Mouse (Mus musculus): Measurements from ENCODE around the gene Eif2b1. TPM values are rescaled to one million over a fixed set of nuclear protein-coding genes. Genes with fewer than 3 reads are reported as not detected.

Gene Eif2b1
- polyA plus RNA-seq (2014; fragmentation: Illumina TruSeq; extraction: RNeasy Lipid Tissue Mini Kit (QIAGEN cat#74804); ENCODE audit: low read depth, low replicate concordance): 30.1 TPM

DNA sequence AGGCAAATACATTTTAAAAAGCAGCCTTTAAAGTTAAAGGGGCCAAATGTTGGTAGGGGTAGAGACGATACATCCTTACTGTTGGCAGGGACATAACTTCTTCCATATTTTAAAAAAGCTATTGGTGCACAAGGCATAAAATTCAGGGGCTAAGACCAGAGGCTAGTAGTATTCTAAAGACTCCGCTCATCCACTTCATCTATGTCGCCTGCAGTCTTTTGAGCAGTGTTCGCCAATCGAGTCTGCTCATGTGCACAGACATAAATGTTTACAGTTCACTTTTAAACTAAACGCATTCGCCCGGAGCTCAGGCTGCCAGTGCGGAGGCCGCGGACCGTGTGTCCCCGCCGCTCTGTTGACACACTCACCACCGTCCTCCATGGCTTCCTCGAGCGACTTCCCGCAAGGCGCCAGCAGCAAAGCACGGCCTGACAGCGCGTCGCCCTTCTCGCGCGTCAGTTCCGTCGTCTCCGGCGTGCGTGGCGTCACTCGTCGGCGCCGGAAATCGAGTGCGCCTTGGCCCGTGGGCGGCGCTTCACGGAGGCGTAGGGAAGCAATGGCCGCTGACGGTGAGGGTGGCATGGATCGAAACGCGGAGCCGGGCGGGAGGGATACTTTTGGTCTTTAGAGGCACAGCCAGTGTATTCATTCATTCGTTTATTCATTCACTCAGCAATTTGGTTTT lies at the start of gene Eif2b1, which contains the start of gene Gtf2h3:
TSS of gene Eif2b1 (minus strand) at position 499 of the 685 bp plus-strand sequence.
TSS of gene Gtf2h3 (plus strand) at position 508 of the 685 bp plus-strand sequence.

DNA sequence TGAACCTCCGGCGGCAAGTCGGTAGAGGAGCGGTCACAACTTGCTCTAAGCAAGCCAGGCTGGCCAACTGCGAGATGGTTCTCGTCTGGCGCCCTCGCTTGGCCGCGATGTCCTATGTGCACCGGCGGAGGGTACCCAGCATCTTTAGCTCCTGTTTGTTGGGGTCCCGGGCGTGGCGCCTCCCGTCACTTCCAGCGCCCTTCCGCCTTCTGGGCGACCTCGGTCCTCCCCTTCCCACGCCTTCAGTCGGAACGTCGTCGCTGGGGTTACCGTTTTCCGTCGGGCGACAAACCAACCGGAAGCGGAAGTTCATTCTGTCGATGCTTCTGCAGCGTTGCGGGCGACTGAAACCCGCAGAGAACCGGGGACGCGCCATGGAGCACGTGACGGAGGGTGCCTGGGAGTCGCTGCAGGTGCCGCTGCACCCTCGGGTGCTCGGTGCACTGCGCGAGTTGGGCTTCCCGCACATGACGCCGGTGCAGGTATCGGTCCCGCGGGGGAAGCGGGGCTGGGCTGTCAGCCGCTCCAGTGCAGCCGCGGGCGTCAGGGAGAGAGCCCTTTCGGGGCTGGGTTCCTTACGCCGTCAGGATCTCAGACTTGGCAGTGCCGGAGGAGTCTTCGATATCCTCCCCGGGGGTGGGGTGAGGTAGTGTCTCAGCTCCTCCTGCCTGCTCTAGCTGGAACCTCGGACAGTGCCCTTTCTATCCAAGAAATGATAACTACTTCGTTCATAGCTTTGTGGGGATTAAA lies 26.2 kb downstream of the Eif2b1 start, which contains the start of gene Ddx55:
TSS of gene Ddx55 (plus strand) at position 307 of the 750 bp plus-strand sequence.

DNA sequence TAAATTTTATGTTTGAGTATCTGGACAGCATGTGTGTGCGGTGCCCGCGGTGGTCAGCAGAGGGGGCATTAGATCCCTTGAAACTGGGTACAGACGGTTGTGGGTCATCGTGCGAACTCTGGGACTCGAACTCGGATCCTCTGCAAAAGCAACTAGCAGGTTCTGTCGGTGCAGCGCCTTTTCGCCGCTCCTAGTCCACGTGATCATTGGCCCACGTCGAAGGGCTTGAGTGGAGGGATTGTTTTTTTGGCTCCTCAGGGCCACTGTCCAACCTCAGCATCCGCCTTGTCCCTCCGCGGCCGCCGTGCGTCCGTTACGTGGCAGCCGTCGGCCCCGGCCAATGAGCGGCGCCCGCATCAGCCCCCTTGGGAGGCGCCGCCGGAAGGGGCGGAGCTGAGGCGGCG lies 38.5 kb downstream of the Eif2b1 start, which contains the start of gene Tmed2:
TSS of gene Tmed2 (plus strand) at position 313 of the 404 bp plus-strand sequence.

DNA sequence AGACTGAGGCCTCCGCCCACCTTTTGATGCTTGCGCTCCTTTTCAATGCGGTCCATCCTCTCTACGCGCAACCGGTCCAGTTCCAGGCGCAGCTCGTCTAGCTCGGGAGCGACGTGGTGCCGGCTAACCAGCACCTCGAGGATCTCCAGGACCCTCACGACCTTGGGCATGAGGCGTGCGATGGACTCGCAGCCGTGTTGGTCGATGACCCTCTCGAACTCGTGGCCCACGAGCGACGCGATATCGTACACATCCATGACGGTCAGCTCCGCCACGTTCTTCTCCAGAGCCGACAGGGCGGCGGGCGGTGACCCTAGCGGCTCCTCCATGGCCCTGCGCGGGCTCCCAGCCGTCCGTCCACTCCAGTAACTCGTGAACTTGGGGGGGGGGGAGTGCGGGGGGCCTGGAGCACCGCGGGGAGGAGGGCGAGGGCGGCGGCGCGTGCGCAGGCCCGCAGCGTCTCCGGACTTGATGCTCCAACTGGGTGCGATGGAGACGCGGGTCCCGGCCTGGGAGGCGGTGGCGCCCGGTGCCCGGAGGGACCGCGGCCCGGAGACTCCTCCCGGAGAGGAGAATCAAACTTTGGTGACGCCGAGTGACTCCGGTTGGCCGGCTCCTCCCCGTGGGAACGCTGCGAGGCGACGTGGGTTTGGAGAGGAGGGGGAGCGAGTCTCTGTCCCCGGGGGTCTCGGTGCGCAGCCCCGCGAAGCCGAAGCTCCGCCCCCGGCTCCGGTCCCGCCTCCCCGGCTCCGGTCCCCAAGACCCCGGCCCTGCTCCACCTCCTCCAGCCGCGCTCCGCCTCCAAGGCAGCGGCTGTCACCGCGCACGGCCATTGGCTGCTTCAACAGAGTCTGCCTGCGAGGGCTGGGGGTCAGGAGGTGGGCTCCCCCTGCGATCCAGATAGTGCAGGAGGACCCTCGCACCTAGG lies 48.0 kb downstream of the Eif2b1 start, which contains the start of gene Rilpl1:
TSS of gene Rilpl1 (minus strand) at position 737 of the 928 bp plus-strand sequence.

Other genes starting within 250 kb of the Eif2b1 start
- 160 TPM for gene Cdk2ap1, start 216.0 kb downstream of the Eif2b1 start, polyA plus RNA-seq (2014; fragmentation: Illumina TruSeq; extraction: RNeasy Lipid Tissue Mini Kit (QIAGEN cat#74804); ENCODE audit: low read depth, low replicate concordance)
- 22.7 TPM for gene Sbno1, start 153.1 kb downstream of the Eif2b1 start, polyA plus RNA-seq (2014; fragmentation: Illumina TruSeq; extraction: RNeasy Lipid Tissue Mini Kit (QIAGEN cat#74804); ENCODE audit: low read depth, low replicate concordance)
- gene Kmt5a, start 139.2 kb downstream of the Eif2b1 start, polyA plus RNA-seq (2014; fragmentation: Illumina TruSeq; extraction: RNeasy Lipid Tissue Mini Kit (QIAGEN cat#74804); ENCODE audit: low read depth, low replicate concordance): 165 TPM
- 8.1 TPM for gene Rilpl2, start 100.8 kb downstream of the Eif2b1 start, polyA plus RNA-seq (2014; fragmentation: Illumina TruSeq; extraction: RNeasy Lipid Tissue Mini Kit (QIAGEN cat#74804); ENCODE audit: low read depth, low replicate concordance)
- 14.0 TPM for gene Snrnp35, start 96.0 kb downstream of the Eif2b1 start, polyA plus RNA-seq (2014; fragmentation: Illumina TruSeq; extraction: RNeasy Lipid Tissue Mini Kit (QIAGEN cat#74804); ENCODE audit: low read depth, low replicate concordance)
- gene Rilpl1, start 47.7 kb downstream of the Eif2b1 start, polyA plus RNA-seq (2014; fragmentation: Illumina TruSeq; extraction: RNeasy Lipid Tissue Mini Kit (QIAGEN cat#74804); ENCODE audit: low read depth, low replicate concordance): 280 TPM
- gene Tmed2, start 38.4 kb downstream of the Eif2b1 start, polyA plus RNA-seq (2014; fragmentation: Illumina TruSeq; extraction: RNeasy Lipid Tissue Mini Kit (QIAGEN cat#74804); ENCODE audit: low read depth, low replicate concordance): 245 TPM
- 9.0 TPM for gene Ddx55, start 26.3 kb downstream of the Eif2b1 start, polyA plus RNA-seq (2014; fragmentation: Illumina TruSeq; extraction: RNeasy Lipid Tissue Mini Kit (QIAGEN cat#74804); ENCODE audit: low read depth, low replicate concordance)
- 19.7 TPM for gene Gtf2h3, start within 50 bp of the Eif2b1 start, polyA plus RNA-seq (2014; fragmentation: Illumina TruSeq; extraction: RNeasy Lipid Tissue Mini Kit (QIAGEN cat#74804); ENCODE audit: low read depth, low replicate concordance)
- 29.1 TPM for gene Atp6v0a2, start 49.4 kb upstream of the Eif2b1 start, polyA plus RNA-seq (2014; fragmentation: Illumina TruSeq; extraction: RNeasy Lipid Tissue Mini Kit (QIAGEN cat#74804); ENCODE audit: low read depth, low replicate concordance)
- gene Dnah10, start 146.0 kb upstream of the Eif2b1 start, polyA plus RNA-seq (2014; fragmentation: Illumina TruSeq; extraction: RNeasy Lipid Tissue Mini Kit (QIAGEN cat#74804); ENCODE audit: low read depth, low replicate concordance): not detected